Mouse (Mus musculus): ENCODE results near the gene Dap3. TPM values are rescaled to one million over a fixed set of nuclear protein-coding genes. Genes with fewer than 3 reads are reported as not detected.

Dap3 gene
- polyA plus RNA-seq, 1 experiment, result 28.9 TPM

DNA sequence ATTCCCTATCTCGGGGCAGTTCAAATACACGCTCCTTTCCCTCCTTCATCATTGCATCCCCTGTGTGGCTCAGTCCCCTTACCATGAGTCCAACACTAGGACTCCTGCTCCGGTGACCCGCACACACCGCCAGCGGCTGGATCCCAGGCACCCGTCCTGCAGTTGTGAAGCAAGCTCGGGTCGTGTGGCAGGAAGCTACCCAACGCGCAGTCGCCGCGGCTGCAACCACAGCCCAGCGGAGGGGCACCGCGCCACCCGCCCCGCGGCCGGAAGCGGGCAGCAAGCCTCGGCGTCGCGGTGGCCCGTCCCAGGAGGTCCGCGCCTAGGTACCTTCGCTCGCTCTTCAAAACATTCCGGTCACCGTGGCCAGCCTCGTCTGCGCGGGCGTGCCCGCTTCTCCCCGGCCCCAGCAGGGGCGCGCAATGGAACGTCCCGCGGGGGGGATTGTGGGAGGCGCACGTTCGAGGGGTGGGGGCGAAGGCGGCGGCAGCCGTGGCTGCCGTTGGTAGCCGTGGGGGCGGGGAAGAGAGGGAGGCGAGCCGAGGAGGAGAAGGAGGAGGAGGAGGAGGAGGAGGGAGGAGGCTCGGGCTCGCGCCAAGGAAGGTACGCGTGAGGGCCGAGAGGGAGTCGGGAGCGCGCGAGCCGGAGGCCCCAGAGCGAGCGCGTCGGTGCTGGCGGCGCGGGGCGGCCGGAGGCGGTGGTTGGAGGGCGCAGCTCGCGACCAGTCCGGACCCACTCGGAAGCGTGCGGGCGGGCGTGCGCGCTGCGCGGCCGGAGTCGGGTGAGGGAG, 1.0 kb downstream of the Dap3 start:
- peaks cover 8% of the 10 kb centered on the region for H3K4me1 ChIP-seq (ENCODE audit: control insufficient read depth, insufficient read depth, low read length)
- WGBS, result under 1% methylated on average over 67 of the region's 92 CpGs
- peak; percentile 93 for TF ChIP-seq POLR2A (IDR thresholded peaks at IDR 0.05; ENCODE audit: borderline replicate concordance, extremely low read depth, low read depth, low read length)
- no peak for TF ChIP-seq CTCF (IDR thresholded peaks at IDR 0.05; ENCODE audit: insufficient read depth, low read length)
- DNase-seq, result peak; percentile 87
- peak overlapping the region; percentile 92 for H3K4me3 ChIP-seq (replicated peaks; ENCODE audit: extremely low read depth, low read depth, low read length)

DNA sequence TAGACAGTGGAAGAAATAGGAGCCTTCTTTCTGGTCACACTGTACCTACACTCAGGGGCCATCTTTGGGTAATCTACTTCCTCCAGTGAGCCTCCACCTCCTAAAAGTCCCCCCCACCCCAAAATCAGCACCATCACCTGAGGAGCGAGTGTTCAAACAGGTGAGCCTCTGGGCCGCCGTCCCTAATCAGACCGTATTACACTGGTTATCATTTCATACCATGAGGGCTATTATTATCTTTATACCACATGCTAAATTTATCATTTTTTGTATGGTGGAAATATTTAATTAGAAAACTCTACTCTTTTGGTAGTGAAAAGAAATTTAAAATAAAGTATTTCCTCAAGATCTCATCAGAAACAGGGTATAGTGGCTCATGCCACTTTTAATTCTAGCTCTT, 6.9 kb downstream of the Dap3 start:
- 96% methylated on average over 4 of the region's 4 CpGs for WGBS
- TF ChIP-seq POLR2A (IDR thresholded peaks at IDR 0.05; ENCODE audit: borderline replicate concordance, extremely low read depth, low read depth, low read length) (no peak), CTCF (IDR thresholded peaks at IDR 0.05; ENCODE audit: insufficient read depth, low read length) (no peak)
- DNase-seq, result no peak
- no peaks in the 10 kb centered on the region for H3K4me1 ChIP-seq (ENCODE audit: control insufficient read depth, insufficient read depth, low read length)
- H3K4me3 ChIP-seq (replicated peaks; ENCODE audit: extremely low read depth, low read depth, low read length), result no peak overlapping the region

DNA sequence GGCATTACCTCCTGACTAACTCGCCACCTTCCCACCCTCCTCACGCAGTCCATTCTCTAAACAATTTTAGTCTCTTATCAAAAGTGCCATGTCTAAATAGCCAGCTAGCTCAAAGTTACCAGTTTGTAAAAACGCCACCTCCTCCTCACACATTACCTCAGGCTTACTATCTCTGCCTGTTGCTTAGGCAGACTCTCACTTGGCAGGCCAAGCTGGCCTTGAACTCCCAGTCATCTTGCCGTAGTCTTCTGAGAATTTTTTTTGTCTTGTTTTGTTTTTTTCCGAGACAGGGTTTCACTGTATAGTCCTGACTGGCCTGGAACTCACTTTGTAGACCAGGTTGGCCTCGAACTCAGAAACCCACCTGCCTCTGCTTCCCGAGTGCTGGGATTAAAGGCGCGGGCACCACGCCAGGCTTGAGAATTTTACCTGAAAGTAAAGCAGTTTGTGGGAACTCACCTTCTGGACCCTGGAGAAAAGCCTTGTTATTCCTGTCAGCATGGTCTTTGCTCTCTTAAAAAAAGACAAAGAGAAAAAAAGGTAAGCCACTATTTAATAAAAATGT, 8.6 kb downstream of the Dap3 start:
- TF ChIP-seq CTCF (IDR thresholded peaks at IDR 0.05; ENCODE audit: insufficient read depth, low read length), result no peak
- TF ChIP-seq POLR2A (IDR thresholded peaks at IDR 0.05; ENCODE audit: borderline replicate concordance, extremely low read depth, low read depth, low read length), result no peak
- 88% methylated on average over 10 of the region's 10 CpGs for WGBS
- no peak overlapping the region for H3K4me3 ChIP-seq (replicated peaks; ENCODE audit: extremely low read depth, low read depth, low read length)

DNA sequence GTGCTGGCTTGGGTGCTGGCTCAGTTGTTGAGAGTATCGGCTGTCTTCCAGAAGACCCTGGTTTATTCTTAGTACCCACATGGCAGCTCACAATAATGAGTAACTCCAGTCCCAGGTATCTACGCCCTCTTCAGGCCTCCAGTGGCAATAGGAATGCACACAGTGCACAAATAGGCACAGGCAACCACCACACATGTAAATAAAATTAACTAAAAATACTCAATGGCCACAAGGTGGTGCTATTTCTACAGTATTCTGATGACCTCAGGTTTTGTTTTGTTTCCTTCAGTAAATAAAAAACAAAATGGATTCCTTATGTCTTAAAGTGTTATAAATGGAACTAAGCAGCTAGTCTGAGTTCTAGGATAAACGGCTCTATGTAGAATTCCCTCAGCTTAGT, 11.2 kb downstream of the Dap3 start:
- TF ChIP-seq POLR2A (IDR thresholded peaks at IDR 0.05; ENCODE audit: borderline replicate concordance, extremely low read depth, low read depth, low read length) (no peak), CTCF (IDR thresholded peaks at IDR 0.05; ENCODE audit: insufficient read depth, low read length) (no peak)
- no peak for DNase-seq
- no peaks in the 10 kb centered on the region for H3K4me1 ChIP-seq (ENCODE audit: control insufficient read depth, insufficient read depth, low read length)
- H3K4me3 ChIP-seq (replicated peaks; ENCODE audit: extremely low read depth, low read depth, low read length), result no peak overlapping the region
- WGBS, result 67% methylated on average over 3 of the region's 3 CpGs

More for the DNA sequence above, 8.6 kb downstream of the Dap3 start:
- H3K4me1 ChIP-seq (ENCODE audit: control insufficient read depth, insufficient read depth, low read length), result no peaks in the 10 kb centered on the region
- no peak for DNase-seq

DNA sequence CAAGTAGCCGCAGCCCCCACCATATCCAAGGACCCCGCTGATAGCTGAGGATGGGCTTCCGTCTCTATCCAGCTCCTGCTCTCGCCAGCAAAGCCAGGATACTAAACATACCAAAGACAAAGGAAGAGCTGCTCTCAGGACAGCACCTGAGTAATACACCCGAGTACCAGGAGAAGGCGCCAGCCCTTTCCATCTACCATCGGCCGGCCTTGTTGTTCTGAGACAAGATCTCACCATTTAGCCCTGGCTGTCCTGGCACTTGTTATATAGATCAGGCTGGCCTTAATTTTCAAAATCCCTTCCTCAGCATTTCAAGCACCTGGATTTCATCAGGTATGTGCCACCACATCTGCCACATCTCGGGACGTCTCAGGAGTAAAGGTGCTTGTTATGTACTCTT, 11.9 kb downstream of the Dap3 start:
- TF ChIP-seq POLR2A (IDR thresholded peaks at IDR 0.05; ENCODE audit: borderline replicate concordance, extremely low read depth, low read depth, low read length), result no peak
- TF ChIP-seq CTCF (IDR thresholded peaks at IDR 0.05; ENCODE audit: insufficient read depth, low read length), result no peak
- DNase-seq, result no peak
- WGBS, result 91% methylated on average over 10 of the region's 10 CpGs
- H3K4me3 ChIP-seq (replicated peaks; ENCODE audit: extremely low read depth, low read depth, low read length), result no peak overlapping the region
- no peaks in the 10 kb centered on the region for H3K4me1 ChIP-seq (ENCODE audit: control insufficient read depth, insufficient read depth, low read length)

DNA sequence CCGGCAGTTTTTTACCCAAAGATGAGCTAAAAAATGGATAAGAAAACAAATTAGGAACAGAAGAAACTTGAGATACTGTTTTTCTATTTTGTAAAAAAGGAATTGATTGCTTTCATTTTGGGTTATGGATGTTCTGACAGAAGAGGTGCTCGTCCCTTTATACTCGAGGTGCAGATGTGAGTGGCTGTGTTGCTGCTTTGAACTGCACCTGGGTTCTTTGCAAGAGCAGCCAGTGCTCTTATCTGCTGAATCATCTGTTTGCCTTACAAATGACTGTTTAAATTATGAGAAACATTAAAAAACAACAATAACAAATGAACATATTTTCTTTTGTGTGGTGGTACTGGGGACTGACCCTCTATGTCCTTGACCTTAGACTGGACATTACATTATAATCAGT, 21.5 kb downstream of the Dap3 start:
- TF ChIP-seq POLR2A (IDR thresholded peaks at IDR 0.05; ENCODE audit: borderline replicate concordance, extremely low read depth, low read depth, low read length), result no peak
- TF ChIP-seq CTCF (IDR thresholded peaks at IDR 0.05; ENCODE audit: insufficient read depth, low read length), result no peak
- no peak overlapping the region for H3K4me3 ChIP-seq (replicated peaks; ENCODE audit: extremely low read depth, low read depth, low read length)
- DNase-seq, result no peak
- WGBS, result 84% methylated on average over 3 of the region's 3 CpGs
- no peaks in the 10 kb centered on the region for H3K4me1 ChIP-seq (ENCODE audit: control insufficient read depth, insufficient read depth, low read length)

DNA sequence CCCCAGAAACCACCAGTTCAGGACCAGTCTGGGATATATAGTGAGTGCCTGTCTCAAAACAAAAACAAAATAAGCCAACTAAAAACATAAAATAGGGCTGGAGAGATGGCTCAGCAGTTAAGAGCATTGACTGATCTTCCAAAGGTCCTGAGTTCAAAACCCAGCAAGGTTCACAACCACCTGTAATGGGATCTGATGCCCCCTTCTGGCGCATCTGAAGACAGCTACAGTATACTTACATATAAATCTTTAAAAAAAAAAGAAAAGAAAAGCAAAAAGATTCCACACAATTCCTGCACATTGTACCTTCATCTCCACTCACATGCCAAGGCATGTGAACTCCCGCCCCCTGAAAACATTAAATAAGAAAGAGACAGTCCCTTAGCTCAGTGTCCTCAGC, 25.3 kb downstream of the Dap3 start:
- TF ChIP-seq POLR2A (IDR thresholded peaks at IDR 0.05; ENCODE audit: borderline replicate concordance, extremely low read depth, low read depth, low read length) (no peak), CTCF (IDR thresholded peaks at IDR 0.05; ENCODE audit: insufficient read depth, low read length) (no peak)
- WGBS, result 95% methylated on average over 2 of the region's 2 CpGs
- Histone ChIP-seq H3K4me3 (replicated peaks; ENCODE audit: extremely low read depth, low read depth, low read length) (no peak overlapping the region), H3K4me1 (ENCODE audit: control insufficient read depth, insufficient read depth, low read length) (no peaks in the 10 kb centered on the region)
- no peak for DNase-seq

DNA sequence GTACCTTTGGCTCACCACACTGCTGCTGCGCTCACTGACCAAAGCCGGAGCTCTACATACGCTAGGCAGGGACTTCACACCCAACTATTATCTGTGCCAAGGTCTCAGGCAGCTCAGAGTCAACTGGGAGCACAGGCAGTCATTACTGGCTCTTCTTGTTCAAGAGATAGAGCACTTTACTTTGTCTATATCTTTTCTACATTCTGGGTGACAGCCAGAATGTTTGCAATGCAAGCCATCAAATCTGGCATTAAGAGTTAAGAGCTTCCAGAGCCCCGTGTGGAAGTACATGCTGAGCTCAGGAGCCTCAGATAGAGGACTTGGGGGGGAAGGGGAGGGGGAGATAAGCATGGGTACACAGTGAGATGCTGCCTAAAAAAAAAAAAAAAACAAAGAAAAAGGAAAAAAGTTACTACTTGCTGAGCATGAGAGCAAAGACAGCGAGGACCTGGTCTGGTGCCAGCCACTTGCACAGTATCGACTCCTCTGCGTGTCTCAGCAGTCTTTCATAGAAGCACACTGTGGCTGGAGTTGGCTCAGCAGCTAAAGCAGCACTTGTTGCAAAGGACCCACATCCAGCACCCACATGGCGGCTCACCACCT, 26.9 kb downstream of the Dap3 start:
- TF ChIP-seq POLR2A (IDR thresholded peaks at IDR 0.05; ENCODE audit: borderline replicate concordance, extremely low read depth, low read depth, low read length) (no peak), CTCF (IDR thresholded peaks at IDR 0.05; ENCODE audit: insufficient read depth, low read length) (no peak)
- no peak overlapping the region for H3K4me3 ChIP-seq (replicated peaks; ENCODE audit: extremely low read depth, low read depth, low read length)
- DNase-seq, result no peak
- H3K4me1 ChIP-seq (ENCODE audit: control insufficient read depth, insufficient read depth, low read length), result no peaks in the 10 kb centered on the region
- WGBS, result 75% methylated on average over 8 of the region's 8 CpGs

DNA sequence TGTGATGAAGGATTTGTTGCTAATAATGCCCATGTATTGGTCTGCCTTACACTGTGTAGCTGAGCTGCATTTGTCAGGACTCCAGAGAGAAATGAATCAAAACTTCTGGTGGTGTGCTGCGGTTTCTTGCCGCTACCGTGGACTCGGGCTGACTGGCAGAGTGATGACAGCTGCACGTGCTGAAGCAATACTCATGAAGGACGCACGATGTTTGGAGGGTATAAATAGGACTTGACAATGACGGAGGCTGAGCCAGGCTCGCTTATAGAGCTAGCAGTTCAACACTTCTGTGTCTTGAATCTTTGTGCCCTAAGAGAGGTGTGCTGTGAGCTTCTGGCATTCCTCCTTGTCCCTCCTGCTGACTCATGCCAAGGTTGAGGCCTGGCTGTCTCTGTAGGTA, 29.6 kb downstream of the Dap3 start:
- no peak overlapping the region for H3K4me3 ChIP-seq (replicated peaks; ENCODE audit: extremely low read depth, low read depth, low read length)
- no peaks in the 10 kb centered on the region for H3K4me1 ChIP-seq (ENCODE audit: control insufficient read depth, insufficient read depth, low read length)
- 90% methylated on average over 9 of the region's 9 CpGs for WGBS
- no peak for DNase-seq
- no peak for TF ChIP-seq CTCF (IDR thresholded peaks at IDR 0.05; ENCODE audit: insufficient read depth, low read length)
- TF ChIP-seq POLR2A (IDR thresholded peaks at IDR 0.05; ENCODE audit: borderline replicate concordance, extremely low read depth, low read depth, low read length), result no peak

DNA sequence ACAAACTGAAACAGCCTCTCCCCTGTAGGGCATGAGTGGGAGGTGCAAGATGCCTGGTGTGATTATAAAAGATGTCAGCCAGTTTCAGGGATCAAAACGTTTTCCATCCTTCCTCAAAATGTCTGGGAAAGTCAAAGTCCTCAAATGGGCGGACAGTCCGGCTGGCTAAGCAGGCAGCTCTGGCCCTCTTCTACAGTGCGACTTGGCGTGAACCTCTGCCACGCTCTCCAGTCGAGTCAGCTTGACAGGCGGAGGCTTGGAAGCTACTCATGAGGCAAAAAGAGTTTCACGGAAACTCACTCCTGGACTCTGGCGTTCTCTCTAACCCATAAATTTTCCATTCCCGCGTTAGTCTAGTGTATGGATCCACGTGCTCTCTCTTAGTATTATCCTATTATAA, 32.0 kb downstream of the Dap3 start:
- TF ChIP-seq CTCF (IDR thresholded peaks at IDR 0.05; ENCODE audit: insufficient read depth, low read length) (no peak), POLR2A (IDR thresholded peaks at IDR 0.05; ENCODE audit: borderline replicate concordance, extremely low read depth, low read depth, low read length) (no peak)
- Histone ChIP-seq H3K4me3 (replicated peaks; ENCODE audit: extremely low read depth, low read depth, low read length) (no peak overlapping the region), H3K4me1 (ENCODE audit: control insufficient read depth, insufficient read depth, low read length) (no peaks in the 10 kb centered on the region)
- no peak for DNase-seq
- 74% methylated on average over 13 of the region's 13 CpGs for WGBS
